Mouse (Mus musculus): ENCODE measurements around the gene Pyy.

Gene Pyy

DNA sequence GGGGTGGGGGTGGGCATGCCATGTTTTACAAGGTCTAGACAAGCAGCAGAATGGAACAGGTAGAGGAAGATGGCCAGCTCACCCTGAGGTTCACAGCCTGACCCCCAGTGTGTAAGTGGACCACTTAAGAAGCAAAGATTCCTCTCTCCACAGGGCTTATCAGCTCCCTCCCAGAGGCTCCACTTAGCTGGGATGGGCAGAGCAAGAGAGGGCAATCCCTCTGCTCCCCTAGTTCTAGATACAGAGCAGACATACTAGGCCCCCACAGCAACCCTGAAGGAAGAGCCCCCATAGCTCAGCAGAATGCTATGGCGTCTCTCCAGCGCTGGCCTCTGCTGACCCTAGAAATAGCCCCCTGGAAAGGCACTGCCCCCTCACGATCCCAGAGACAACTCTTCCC, 12.0 kb downstream of the Pyy start:
- DNase-seq (ENCODE audit: low spot score in 2 of 2): no peak

DNA sequence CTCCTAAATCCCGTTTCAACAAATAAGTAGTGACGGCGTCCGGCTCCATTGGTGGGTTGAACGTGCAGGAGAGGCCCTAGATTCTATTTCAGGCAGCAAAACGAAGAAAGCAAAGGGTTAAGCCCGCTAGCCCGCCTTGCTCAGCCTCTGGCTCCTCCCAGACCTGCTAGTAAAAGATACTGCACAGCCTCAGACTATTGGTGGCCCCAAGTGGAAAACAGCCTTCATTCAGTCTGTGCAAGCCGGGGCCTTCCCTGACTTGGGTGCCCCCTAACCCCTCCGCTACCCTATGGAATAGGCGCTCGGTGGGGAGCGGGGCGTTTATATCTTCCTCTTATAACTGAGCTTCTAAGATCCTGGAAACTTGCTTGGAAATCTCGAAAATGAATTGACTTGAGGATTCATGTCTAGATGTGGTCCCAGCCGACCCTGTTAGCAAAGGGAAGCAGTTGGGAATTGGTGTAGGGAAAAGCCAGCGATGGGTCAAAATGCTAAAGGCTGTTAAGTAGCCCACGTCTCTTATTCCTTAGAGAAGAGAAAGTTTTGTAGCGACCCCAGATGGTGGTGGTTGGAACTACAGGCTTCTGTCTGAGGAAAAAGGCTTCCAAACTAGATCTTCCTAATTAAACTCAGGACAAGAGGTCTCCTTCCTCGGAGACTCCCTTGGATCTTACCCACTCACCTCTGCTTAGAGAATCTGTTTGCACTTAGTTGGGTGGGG, 18.4 kb downstream of the Pyy start:
- DNase-seq (ENCODE audit: low spot score in 2 of 2): peak; percentile 49 to 66

- DNase-seq (ENCODE audit: low spot score in 2 of 2): peak; percentile 60 to 70
Observed at GRCm38 (mm10) chr11:102087931-102088898, 19.4 kb downstream of the Pyy start, which contains the start of gene Mpp2. Gene Mpp2, minus strand, starts transcription at chr11:102088515.

GRCm38 (mm10) chr11:102087081-102087751, 20.4 kb downstream of the Pyy start:
- peak; percentile 81 to 84 for DNase-seq (ENCODE audit: low spot score in 2 of 2)

DNA sequence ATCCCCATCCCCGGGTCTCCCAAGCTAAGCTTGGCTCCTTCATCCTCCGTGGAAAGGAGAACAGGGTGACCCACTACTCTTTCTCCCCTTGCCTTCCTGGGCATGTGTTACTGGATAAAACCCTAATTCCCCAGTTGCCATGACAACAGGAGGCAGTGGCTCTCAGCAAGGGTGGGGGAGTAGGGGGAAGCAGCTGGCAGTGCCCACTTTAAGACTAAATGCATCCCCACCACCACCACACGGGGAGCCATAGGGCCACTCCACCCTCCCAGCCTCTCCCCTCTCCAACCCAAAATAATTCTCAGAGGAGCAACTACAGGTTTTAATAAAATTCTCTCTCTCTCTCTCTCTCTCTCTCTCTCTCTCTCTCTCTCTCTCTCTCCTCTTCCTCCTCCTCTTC, 21.3 kb downstream of the Pyy start:
- DNase-seq (ENCODE audit: low spot score in 2 of 2): peak; percentile 70 to 84

DNA sequence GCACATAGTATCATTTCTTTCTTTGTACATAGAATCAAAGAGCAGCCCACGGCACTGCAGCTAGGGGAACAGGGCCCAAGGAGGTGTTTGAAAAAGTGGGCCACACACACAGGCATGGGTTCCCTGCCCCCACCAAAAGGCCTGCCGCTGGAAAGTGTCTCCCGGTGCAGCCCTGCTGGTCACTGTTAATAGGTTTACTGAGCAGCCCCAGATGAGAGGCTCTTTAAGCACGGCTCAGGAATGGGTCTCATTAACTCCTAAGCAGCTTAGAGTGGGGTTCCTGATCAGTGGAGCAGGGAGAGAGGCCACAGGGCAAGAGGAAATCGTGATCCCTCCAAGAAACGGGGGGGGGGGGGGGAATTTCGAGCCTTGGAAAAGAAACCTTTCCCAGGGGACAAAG, 23.5 kb downstream of the Pyy start:
- no peak for DNase-seq (ENCODE audit: low spot score in 2 of 2)

- no peak for DNase-seq (ENCODE audit: low spot score in 2 of 2)
Observed at GRCm38 (mm10) chr11:102083193-102083592, 24.4 kb downstream of the Pyy start.

GRCm38 (mm10) chr11:102082322-102082721, 25.3 kb downstream of the Pyy start:
- DNase-seq (ENCODE audit: low spot score in 2 of 2): peak; percentile 81 to 85

DNA sequence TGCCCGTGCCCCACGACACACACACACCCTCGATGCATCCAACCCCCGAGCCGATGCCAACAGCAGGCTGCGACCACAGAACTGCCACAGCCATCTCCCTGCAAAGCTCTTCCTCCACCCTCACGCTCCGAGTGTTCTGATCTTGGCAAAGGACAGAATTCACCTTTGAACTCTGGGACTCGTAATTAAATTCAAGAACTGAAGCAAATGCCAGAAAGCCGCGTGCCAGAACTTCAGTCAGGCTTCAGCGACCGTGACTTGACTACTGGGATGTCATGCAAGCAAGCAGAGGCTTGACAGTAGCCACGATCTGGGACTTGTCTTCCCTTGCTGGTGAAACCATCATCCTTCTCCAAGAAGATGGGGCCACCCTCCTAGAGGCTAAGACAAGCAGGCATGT, 33.9 kb downstream of the Pyy start:
- no peak for DNase-seq (ENCODE audit: low spot score in 2 of 2)

- DNase-seq (ENCODE audit: low spot score in 2 of 2): no peak
Observed at GRCm38 (mm10) chr11:102072729-102073128, 34.9 kb downstream of the Pyy start.

DNA sequence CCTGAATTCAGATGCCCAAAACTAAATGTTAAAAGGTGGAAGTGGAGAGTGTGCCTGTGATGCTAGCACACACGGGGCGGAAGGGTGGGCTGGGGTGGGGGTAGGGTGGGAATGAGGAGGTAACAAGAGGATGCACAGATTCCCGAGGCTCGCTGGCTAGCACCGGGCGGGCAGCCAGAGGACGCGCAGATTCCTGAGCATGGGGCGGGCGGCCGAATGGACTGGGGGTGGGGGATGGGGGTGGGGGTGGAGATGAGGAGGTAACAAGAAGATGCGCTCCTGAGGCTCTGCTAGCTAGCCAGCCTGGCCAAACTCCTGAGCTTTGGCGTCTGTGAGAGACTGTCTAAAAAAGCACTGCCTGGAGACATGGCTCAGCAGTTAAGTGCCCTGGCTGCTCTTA, 37.2 kb downstream of the Pyy start:
- DNase-seq (ENCODE audit: low spot score in 2 of 2): no peak

GRCm38 (mm10) chr11:102069633-102070032, 38.0 kb downstream of the Pyy start:
- DNase-seq (ENCODE audit: low spot score in 2 of 2): no peak

- DNase-seq (ENCODE audit: low spot score in 2 of 2): no peak
Observed at GRCm38 (mm10) chr11:102068969-102069368, 38.7 kb downstream of the Pyy start.

- DNase-seq (ENCODE audit: low spot score in 2 of 2): no peak
Observed at GRCm38 (mm10) chr11:102063076-102063475, 44.6 kb downstream of the Pyy start.

DNA sequence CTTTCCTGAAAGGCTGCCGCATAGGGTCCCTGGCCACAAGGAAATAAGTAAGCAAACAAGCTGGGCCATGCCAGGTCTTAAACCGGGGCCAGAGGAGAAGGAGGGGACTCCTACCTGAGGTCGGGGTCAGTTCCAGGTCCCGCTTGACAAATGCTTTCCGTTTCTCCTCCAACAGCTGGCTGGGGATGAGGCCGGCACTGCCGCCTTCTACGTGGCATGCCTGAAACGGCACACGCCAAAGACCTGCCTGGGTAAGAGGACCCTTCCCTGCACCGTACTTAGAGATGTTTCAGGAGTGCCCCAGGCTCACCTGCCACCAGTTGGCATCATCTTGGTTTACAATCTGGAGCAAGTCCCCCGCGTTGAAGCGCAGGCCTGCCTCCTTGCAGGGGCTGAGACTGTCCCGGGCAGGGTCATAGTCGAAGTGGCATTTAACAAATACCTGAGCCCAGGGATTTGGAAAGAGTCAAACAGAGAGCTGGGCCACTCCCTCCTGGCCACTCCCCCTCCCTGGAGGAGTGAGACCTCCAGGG, 45.6 kb downstream of the Pyy start:
- no peak for DNase-seq (ENCODE audit: low spot score in 2 of 2)

DNA sequence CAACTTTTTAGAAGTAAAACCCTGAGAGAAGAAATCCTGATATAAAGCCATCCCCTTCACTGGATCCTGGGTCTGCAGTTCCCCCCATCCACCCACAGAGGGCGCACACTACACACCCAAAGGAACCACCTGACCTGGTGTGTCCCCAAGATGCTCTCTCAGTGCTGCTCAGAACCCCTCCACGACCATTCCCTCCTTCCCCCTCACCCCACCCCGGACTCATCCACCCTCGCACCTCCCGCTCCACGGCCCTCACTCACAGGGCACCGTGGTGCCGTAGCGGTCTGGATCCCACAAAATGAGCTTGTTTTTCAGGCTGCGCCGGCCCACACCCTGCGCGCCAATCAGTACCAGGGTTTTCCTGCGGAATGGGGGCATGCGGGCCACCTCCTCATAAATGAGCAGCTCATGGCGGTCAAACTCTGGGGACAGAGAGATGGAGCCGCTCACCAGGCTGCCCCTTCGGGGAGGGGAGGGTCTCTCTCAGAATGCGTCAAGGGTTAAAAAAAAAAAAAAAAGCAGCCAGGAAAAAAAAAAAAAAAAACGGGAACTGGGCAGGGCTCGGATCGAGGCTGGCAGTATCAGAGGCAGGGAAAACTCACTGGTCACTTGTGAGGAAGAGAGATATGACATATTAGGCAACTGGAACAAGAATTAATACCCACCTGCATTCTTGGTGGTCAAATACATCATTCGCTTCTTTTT, 46.2 kb downstream of the Pyy start:
- DNase-seq (ENCODE audit: low spot score in 2 of 2): peak; percentile 60 to 78

Measured in frontal cortex, postnatal 10 days (tissue).